Mouse (Mus musculus) heart, postnatal 14 days (tissue): ENCODE measurements around the gene Crisp2. TPM values are rescaled to one million over a fixed set of nuclear protein-coding genes. Genes with fewer than 3 reads are reported as not detected.

Source experiments
- DNase-seq, 2 experiments: peaks; one replicate each; pipeline ENCODE4 v3.0.0; 2021 to 2022
- intact Hi-C: fragments of 180-260 bp; cut with DNase I; formaldehyde crosslinking; loops from one replicate; pipeline ENCODE4 v1.15.1; 2025
- long read RNA-seq, 2 experiments: library from polyadenylated mRNA; stranded (forward); transcript quantifications; one replicate each; pipeline ENCODE4 v2.0.0; 2021
- total RNA-seq, 2 experiments: library from RNA; stranded (reverse); gene quantifications; 2 replicates each; pipeline ENCODE4 v1.2.3; 2021

The Crisp2 gene
- not detected for total RNA-seq
- long read RNA-seq, experiment 1: 0 reads
- long read RNA-seq, experiment 2: 0 reads

DNA sequence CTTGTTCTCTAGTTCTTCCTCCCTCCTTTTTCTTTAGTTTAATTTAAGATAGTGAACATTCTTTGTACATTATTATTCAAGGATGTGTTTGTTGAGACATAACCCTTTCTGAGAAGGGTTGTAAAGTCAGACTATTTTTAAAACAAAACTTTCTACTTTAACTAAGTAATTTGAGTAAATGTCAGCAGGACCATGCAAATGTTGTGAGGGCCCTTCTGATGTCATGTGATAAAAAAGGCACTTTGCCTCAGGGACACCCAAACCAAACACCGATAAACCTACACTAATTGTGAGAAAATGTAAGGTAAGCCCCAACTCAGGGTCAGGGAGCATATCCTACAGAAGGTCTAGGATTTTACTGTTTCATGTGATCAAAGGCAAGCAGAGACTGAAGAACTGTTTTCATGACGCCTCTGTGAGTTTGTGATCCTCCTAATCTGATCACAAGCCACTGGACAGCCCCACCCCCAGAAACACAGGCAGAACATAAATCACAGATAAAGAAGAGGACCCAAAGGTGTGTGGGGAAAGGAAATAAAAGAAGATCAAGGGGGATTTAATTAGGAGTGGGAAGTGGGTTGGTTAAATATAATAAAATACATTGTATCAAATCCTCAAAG is at the start of gene Crisp2:
Crisp2 (minus strand) TSS at position 51 of the 620 bp plus-strand sequence.
- intact Hi-C loops: no loop called here
- no peak for DNase-seq

DNA sequence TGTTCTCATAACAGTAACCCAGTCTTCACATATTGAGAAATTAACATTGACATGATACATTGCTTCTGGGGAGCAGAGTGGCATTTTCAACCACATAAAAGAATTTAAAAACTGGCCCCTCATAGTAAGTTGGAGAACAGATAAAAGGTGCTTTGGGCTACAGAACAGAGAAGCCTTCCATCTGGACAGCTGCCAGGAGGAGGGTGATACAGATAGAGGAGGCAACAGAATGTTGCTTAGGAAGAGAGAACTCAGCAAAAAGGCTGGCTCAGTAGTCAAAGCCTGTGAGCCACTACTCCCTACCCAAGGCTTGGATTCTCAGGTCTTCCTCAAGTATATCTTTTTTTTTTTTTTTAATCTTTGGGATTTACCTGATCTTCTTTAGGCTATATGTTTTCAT is 48.3 kb upstream of the Crisp2 start:
- no peak for DNase-seq
- intact Hi-C loops: no loop called here

DNA sequence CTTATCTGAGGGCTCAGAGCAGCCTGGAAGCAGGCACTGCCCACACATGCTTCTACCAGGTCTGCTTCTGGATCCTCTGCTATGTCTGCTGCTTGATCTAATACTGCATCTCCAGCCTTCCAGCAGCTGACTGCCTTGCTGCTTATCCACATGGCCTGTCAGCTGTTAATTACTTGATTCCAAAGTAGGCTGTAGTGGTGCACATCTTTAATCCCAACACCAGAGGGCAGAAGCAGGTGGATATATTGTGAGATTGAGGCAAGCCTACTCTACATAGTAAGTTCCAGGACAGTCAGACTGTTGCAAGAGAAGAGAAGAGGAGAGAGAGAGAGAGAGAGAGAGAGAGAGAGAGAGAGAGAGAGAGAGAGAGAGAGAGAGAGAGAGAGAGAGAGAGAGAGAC is 30.5 kb upstream of the Crisp2 start:
- DNase-seq: peak in 1 of 2 experiments; percentile 17
- intact Hi-C loops: loop anchor here (2.0 kb wide), 1 partner anchor 61 kb away; no protein-coding TSS in a partner anchor

DNA sequence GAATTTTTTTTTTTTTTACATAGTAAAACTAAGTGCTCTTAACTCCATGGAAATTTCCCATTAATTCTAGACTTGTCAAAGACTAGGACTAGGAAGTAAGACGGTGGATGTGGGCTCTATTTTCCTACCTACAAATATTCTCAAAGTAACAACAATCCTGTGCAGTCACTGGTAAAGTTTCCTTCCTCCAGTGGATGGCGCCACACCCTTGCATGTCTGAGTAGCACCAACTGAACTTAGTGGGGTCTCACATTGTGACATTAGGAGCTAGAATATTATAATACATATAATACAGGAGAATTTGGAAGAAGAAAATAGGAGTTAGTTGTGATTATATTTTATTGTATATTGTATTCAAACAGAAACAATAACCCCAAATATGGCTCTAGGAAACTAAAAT is 25.1 kb upstream of the Crisp2 start:
- DNase-seq: no peak
- intact Hi-C loops: no loop called here

DNA sequence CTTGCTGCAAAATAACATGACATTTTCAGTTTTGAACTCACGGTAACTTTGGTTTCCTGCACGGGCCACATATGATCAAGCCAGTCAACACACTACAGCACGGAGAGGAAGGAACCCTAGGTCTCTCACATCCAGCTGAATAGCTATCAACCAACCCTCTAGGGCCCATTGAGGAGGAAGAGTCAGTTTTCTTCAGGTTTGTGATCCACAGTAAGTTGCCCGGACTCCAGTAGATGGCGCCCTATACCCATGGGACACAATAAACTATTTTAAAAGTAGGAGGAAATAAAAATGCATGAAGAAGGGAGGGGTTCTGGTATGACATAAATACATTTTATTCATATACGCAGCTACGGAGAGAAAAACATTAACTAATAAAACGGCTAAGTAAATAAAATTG is 17.7 kb upstream of the Crisp2 start:
- DNase-seq: peak; percentile 30 to 52
- intact Hi-C loops: loop anchor here (2.0 kb wide), 1 partner anchor 72 kb away; no protein-coding TSS in a partner anchor

DNA sequence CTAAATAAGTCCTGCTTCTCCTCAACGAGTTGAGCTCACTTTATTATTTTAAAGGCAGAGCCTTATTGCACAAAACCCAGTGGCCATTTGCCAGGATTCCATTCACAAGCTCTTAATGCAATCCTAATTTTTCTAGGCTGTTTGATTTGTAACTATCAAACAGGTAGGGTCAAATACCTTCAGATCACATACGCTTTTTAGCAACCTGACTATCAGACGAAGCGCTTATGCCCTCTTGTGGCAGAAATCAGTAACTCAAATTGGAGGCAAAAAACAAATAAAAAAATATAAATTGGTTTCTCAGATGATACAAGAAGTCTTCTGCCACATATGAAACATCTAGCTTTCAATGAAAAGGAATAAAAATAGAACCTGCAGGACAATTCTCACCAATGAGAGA is 17.0 kb upstream of the Crisp2 start:
- intact Hi-C loops: loop anchor here (2.0 kb wide), 1 partner anchor 73 kb away; no protein-coding TSS in a partner anchor
- no peak for DNase-seq

DNA sequence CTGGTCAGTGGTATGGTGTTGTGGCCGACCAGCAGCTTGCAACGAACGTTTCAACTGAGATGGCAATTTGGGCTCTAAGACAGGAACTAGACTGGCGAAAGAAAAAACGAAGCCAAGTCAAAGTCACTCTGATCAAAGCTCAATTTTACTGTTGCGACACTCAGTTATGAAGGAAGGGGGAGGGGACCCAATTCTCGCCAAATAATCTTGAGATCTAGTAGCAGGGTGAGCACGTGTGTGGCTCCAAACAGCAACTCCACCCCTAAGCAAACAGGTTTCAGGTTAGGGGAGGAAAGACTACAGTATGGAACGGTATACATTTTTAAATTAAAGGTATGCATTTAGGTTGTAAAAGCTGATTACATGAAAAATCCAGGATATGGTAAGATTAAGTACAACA is 14.7 kb upstream of the Crisp2 start:
- DNase-seq: no peak
- intact Hi-C loops: no loop called here

DNA sequence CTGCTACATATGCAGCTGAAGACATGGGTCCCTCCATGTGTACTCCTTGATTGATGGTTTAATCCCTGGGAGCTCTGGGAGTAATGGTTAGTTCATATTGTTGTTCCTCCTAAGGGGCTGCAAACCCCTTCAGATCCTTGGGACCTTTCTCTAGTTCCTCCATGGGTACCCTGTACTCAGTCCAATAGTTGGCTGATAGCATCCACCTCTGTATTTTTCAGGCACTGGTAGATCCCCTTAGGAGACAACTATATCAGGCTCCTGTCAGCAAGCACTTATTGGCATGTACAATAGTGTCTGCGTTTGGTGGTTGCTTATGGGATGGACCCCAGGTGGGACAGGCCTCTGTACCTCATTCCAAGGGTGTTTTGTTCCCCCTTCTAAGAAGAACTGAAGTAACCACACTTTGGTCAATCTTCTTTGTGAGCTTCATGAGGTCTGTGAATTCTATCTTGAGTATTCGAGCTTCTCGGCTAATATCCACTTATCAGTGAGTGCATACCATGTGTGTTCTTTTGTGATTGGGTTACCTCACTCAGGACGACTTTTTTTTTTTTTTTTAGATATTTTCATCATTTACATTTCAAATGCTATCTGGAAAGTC is 10.6 kb upstream of the Crisp2 start:
- intact Hi-C loops: no loop called here

DNA sequence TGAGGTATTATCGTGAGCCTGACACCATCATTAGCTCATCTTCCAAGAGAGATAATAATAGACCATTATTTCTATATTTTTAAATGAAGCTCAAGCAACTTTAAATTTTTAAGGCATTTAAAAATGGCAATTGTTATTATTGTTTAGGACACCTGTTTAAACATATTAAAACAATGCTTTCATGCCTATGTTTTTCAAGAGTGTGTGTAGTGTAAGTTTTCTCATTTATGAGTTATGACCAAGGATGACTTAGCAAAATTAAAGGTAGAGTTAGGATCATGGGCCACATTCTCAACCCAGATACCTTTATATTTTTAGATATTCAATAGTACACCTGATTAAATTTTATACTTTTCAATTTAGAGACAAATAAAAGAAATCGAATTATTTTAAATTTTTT is 5.5 kb upstream of the Crisp2 start:
- no peak for DNase-seq
- intact Hi-C loops: no loop called here

More for the DNA sequence above, 10.6 kb upstream of the Crisp2 start:
- DNase-seq: no peak

DNA sequence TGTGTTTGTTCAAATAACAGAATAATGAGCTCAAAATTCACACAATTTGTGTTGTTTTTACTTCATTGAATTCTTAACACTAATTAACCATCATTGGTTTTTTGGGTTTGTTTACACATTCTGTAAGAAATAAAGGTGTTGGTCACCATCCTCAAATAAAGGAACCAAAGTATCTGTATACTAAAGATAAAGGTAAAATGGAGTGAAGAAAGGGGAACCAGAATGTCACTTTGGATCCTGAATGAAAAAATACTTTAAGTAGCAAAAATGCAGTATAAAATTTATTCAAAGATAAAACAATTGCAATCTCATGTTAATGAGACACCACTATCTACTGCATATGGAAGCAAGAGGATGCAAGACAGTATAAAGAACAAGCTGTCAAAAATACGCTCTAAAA is 4.8 kb upstream of the Crisp2 start:
- no peak for DNase-seq
- intact Hi-C loops: no loop called here

DNA sequence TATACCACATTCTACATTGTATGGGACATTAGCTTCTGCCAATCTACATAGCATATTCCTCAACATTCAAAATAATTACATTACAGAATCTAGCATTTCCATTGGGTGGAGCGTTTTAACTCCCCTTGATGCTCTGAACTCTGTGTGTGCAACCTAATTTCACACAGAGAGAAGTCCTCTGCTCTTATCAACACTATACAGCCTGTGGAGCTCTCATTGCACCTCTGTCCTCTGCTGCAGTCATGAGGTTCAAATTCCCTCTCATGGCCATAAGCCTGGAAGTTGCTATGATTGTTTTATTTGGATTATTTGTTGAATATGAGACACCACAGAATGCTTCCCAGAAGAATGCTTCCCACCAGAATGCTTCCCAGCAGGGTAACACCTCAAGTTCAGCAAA is 4.1 kb upstream of the Crisp2 start, which contains the start of gene Rhag:
Rhag (plus strand) TSS at position 193 of the 400 bp plus-strand sequence.
- no peak for DNase-seq
- intact Hi-C loops: no loop called here

DNA sequence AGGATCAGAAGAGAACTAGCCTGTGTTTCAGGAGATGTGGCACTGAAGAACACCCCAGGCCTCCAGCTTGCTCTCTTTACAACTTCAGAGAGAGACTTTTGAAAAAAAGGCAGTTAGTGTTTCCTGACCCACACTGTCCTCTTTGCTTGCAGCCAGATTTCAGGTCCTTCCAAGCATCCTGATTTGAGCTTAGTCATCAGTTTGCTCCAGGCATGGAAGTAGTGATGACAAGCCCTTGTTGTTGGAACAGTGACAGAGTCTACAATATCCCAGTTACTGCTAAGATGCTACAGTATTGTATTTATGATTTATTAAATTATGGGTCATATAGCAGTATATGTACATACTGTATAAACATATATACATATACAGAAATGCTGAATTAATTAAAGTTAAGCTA is 1.3 kb upstream of the Crisp2 start:
- no peak for DNase-seq
- intact Hi-C loops: no loop called here

DNA sequence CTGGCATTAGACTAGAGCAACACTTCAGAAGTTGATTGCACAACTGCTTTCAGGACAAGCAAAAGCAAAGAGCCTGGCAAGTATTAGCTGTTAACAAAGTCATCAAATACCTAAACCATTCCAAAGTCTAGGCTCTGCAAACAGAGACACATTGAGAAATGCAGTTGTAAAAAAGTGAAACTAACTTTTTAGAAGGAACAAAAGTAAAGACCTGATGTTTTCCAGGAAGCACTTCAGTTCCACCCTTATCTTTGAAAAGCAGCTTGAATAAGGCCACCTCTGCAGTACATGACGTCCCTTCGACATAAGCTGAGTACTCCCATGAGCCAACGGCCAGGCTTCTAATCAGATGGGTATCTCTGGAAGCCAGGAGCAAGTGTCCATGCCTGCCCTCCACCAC is 253 bp downstream of the Crisp2 start:
- intact Hi-C loops: no loop called here
- no peak for DNase-seq

DNA sequence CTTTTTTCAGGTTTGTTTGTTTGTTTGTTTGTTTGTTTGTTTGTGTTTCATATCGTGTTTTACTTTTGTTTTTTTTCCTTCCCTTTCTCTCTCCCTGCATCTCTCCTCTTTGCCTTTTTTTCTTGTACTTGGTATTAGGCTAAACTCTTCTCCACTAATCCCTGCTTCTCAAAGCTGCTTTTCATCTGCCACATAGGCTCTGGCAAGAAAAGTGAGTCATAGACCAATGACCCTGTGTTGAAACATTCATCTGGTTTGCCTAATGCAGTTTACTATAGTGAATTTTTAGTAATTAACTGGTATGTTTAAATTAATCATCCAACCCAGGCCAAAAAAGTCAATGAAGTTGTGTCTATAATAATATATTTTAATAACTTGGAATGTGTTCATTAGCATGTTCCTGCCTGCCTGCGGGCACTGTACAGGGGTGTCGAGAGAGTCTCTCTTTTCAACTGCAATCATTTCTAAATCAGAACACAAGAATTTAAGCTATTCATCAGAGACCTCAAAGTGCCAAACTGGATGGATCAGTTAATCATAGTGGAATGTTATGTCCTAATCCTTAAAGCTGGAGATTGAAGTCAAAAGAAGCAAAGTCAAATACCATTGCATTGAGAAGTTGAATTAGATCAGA is 4.0 kb downstream of the Crisp2 start:
- intact Hi-C loops: no loop called here
- DNase-seq: no peak

DNA sequence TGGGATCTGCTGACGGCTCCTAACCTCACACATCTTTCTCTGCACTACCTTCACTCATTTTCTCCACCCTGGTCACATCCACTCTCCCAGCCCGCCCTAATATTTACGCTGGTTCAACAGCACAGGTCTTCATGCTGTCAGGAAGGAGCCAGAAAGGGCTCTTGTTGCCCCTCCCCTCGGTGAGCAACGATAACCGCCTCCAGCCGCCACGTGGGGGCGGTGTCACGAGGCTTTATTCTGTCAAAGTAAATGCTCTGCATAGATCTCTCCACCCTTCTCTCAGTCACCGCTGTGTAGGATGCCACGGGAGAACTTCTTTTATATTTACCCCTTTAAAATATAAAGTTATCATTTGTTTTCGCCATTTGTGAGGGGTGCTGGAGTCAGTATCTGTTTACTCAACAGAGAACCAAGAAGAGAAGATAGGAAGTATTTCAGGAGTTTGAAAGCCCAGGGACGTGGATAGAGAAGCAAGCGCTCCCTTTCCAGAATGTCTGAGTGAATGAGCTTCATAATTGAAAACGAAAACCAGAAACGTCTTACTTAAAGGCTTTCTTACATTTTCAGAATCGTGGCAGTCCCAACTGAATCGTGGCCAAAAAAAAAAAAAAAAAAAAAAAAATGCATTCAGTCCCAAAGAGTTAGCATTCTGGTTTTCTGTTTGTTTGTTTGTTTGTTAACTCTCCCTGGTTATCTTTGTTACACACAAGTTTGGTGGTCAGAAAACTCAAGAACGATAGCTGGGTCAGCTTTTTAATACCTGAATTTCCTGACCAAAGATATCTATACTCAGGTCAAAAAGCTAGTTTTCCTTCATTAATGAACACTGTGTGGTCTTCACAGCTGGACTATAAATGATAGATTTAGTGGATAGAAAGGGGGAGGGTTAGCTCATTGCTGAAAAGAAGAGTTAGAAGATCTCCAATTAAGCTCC is 12.6 kb downstream of the Crisp2 start:
- DNase-seq: peak in 1 of 2 experiments; percentile 4
- intact Hi-C loops: no loop called here

DNA sequence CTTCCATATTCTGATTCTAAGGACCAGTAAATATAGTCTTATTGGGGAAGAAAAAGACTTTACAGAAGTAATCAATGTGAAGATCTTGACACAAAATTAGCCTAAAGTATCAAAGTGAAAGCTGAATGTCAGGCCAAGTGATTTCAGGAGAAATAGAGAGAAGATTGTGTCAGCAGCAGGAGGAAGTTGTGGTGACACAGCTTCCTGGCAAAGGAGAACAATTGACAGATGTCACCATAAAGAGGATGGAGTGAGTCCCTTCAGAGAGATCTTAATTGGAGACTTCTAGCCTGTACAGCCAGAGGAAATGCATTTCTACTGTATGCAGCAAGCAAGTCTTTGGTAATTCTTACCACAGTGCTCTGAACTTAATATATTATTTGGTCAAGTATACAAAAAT is 16.9 kb downstream of the Crisp2 start:
- intact Hi-C loops: no loop called here
- DNase-seq: no peak

DNA sequence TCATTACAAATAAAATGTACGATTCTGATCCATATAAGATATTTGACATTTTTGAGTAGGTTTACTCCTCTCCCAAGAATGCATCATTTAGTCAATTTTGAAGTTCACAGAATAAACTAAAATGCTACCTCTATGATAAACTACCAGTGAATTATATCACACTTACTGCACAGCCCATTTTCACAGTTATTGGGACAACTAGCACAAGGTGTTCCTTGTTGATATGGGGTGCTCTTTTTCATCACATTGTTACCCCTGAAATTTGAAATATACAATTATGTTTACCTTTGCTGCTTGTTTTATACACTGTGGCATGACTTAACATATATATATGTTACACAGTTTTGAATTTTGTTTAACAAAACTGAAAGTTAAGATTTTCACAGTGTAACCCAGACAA is 39.7 kb downstream of the Crisp2 start:
- intact Hi-C loops: no loop called here
- no peak for DNase-seq

DNA sequence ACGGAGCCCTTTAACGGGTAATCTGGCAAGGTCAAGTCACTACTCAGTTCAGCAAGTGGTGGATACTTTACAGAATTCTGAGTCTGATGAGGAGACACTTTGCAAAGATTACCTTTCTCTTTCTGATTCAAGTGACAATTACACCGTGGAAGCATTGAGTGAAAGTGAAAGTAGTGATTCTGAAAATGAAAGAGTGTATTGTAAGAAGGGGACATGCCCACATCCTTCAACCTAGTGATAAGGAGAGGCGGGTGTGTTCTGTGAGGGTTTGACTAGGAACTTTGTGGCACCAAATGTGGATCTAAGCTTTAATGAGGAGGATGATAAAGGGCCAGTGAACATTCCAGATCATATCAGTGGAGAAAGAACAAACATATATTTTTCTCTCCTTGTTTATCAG is 43.1 kb downstream of the Crisp2 start:
- intact Hi-C loops: no loop called here

DNA sequence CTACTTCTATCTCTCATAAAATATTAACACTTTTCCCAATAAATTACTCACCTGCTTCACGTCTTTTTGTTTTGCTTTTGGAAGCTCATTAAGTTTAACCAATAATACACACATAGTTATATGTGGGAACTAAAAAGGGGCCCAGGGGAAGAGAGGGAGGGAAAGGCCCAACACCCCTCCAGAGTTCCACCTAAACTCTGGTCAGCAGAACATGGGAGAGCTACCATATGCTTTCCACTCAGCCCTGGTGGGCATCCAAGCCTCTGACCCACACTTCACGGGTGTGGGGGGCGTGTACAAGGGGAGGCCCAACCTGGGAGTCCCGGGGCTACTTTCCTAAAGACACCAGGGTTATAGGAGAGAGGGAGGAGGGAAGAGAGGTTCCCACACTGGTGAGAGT is 75.1 kb downstream of the Crisp2 start:
- intact Hi-C loops: no loop called here

More for the DNA sequence above, 43.1 kb downstream of the Crisp2 start:
- no peak for DNase-seq

DNA sequence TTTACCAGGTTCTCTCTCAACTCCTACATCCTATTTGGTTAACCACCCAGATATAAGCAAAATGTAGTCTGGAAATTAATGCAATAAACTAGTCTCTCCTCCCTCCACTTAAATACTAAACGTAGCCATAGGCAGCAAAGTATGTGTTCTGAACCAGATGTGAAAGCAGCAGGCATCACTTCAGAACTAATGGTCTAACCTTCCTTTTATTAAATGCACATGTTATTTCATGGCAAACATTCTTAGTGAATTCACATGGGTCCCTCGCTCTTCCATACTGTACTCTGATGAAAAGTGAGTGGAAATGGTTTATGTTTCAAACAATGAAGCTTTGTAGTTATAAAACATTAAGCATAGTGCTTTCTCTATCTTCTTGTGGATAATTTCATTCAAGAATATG is 75.5 kb downstream of the Crisp2 start:
- DNase-seq: no peak
- intact Hi-C loops: no loop called here

More for the DNA sequence above, 75.1 kb downstream of the Crisp2 start:
- no peak for DNase-seq

DNA sequence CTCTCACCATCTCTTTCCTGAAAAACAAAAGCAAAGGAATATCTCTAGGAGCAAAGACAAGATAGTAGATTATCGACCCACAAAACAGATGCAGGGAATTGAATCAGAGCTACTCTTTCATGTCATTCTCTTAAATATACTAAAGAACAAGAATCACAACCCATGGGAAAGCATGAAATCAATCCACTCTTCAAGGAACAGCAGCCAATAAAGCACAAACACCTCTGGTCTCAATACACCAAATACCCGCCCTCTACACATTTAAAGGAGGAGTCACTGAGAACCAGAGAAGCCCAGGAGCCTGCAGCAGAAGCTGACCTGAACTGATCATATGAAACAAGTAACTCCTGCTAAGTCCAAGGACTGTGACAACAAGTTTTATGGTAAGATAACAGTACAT is 80.0 kb downstream of the Crisp2 start, which contains the start of gene Esp1:
Esp1 (plus strand) TSS at position 301 of the 400 bp plus-strand sequence.
- DNase-seq: no peak
- intact Hi-C loops: no loop called here
